Mouse (Mus musculus): ENCODE data around the gene Paqr5.

The Paqr5 gene

DNA sequence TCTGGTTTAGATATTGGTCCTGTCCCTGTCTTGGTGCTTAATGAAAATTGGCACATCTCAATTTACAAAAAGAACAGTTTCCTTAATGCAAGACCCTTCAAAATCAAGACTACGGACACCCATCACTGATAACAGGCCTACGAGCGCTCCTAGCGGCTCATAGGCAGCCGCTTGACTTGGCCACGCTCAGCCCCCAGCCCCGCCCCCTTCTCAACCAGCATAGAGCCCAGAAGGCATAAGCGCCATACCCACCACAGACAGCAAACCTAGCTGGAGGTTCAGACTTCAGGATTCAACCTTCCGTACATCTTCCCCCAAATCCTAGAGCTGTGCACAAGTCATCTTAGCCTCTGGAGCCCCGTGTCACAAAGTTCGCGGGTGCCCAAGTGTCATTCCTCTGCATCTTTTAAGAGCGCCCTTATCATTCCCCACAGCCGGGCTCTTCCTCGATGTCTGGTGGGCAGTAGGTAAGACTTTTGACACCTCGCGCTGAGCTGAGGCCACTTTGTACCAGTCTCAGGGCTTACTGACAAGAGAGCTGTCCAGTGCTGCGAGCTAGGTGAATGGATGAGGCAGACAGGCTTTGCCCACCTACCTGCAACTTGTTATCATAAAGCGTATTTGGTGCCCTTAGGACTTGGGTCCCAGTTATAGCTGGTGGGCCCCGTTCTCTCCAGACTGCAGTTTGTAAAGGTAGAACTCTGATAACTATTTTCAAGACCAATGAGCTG, 116.0 kb downstream of the Paqr5 start:
- no peak for DNase-seq (ENCODE audit: low read depth, low spot score)

DNA sequence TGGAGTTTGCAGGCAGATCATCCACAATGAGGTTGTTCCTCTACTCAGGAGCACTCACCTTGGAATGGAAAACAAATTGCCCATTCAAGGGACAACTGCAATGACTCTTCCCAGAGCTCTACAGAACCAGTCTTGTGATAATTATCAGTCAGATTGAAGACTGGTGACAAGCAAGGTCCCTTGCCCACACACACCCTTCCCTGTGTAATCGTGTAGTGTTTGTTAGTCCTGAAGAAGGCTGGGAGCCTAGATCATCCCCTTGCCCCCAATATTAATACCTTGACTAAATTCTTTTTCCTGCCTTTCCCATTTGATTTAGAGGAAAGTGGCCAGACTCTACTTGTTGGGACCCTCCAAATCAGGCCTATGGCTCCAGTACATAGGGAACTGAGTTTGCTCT, 117.0 kb downstream of the Paqr5 start:
- no peak for DNase-seq (ENCODE audit: low read depth, low spot score)

DNA sequence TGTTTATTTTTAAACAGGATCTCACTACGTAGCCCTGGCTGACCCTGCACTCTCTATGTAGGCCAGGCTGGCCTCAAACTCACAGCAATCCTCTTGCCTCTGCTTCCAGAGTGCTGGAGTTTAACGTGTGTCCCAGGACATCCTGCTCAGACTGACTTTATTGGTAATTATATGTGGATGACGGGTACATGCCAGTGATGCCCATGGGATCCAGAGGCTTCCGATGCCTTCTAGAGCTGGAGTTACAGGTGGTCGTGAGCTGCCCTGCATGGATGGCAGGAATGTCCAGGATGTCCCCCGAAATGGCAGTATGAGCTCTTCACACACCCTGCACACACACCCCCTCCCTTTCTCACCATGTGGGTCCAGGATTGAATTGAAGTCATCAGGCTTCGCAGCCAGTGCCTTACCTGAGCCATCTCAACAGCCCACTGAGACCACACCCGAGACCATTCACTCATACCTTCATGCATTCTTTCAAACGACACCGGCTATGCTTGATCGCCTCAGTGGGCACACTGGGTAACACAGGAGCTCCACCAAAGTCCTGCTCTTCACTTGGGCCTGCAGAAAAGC, 117.7 kb downstream of the Paqr5 start:
- no peak for DNase-seq (ENCODE audit: low read depth, low spot score)

DNA sequence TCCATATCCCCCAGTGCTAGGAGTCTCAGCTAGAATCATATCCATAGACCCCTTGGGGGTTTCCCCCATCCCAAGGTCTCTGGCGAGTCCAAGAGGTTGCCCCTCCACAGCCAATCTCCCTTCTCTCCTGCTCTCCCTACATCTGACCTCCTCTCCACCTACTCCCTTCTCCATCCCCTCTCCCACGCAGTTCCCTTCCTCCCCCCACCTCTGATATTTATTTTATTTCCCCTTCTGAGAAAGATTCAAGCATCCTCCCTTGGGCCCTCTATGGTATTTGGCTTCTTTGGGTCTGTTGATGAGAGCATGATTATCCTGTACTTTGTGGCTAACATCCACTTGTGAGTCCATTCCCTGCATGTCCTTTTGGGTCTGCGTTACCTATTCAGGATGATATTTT, 118.3 kb downstream of the Paqr5 start:
- no peak for DNase-seq (ENCODE audit: low read depth, low spot score)

DNA sequence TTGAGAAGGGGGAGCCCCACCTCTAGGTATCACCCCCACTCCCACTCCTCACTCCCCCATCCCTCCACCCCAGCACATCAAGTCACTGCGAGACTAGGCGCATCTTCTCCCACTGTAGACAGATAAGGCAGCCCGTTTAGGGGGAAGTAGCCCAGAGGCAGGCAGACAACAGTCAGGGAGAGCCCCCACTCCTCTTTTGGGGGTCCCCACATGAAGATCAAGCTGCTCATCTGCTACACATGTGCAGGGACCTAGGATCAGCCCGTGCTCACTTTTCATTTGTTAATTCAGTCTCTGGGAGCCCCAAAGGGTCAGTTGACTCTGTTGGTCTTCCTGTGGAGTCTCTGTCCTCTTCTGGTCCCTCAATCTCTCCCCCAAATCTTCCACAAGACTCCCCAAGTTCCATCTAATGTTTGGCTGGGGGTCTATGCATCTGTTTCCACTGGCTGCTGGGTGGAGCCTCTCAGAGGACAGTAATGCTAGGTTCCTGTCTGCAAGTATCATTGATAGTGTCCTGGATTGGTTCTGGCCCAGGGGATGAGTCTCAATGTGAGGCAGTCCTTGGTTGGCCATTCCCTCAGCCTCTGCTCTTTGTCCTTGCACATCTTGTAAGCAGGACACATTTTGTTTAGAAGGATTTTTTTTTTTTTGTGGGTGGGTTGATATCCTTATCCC, 118.9 kb downstream of the Paqr5 start:
- DNase-seq (ENCODE audit: low read depth, low spot score): no peak

DNA sequence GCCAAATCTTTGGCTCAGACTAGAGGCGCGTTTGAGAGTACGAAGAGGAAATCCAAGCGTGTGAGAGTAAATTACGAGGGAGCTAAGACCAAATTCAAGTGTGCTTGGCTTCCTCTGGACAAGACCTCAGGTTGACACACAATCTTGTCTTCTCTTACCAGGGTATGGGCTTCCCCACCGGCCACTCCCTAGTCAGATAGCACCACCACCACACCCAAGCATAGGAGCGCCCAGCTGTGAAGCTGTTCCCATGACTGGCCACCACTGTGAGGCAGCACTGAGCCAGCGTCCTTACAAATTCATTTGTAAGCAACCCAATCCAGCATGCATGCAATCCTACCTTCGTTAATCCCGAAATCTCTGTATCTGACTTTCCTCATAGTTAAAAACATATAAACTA, 119.7 kb downstream of the Paqr5 start:
- DNase-seq (ENCODE audit: low read depth, low spot score): no peak

DNA sequence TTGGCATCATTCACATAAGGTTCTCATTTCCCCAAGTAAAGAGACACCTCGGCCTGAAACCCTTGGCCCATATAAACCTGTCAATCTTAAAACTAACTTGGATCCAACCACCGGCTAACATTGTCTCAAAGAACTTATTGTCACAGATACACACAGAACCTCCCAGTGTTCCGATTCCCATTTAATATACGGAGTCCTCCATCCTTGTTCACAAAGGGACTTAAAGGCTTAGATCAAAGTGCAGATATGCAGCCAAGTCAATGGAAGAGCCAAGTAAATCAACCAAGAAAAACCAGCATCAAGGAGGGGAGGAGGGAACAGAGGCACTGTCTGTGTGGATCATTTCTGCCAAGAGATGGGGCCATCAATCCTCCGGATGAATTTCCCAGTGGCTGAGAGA, 121.1 kb downstream of the Paqr5 start:
- no peak for DNase-seq (ENCODE audit: low read depth, low spot score)

DNA sequence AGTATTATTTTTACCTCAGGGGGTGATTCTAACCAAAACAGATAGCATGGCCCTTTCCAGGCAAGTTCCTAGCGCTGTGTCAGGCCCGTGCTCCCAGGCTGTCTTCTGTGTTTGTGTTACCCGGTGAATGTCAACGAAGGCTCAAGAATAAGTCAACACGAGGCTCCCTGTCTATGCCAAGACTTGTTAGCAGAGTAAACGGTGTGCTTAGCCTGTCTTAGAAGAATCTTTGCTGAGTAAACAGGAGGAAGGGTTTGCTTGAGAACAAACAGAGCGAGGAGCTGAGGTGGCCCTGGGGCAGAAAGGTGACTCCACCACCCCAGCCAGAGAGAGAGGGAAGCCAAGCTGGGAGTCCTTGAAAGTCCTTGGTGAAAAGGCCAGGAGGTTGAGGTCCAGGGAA, 122.5 kb downstream of the Paqr5 start:
- DNase-seq (ENCODE audit: low read depth, low spot score): no peak

Data from c-Kit-negative CD71-positive TER-119-positive erythroid progenitor cells, embryonic 14.5 days (primary cell).